Mouse (Mus musculus) liver, postnatal 0 days (tissue): ENCODE results near the gene Nop10. TPM values are rescaled to one million over a fixed set of nuclear protein-coding genes. Genes with fewer than 3 reads are reported as not detected.
A peak's percentile ranks its signal among the peaks of the same experiment; 100 is the strongest.
"Not testable (repeated sequence)": the region's sequence is repeated elsewhere in the genome, so short reads cannot be mapped to it uniquely, and the experiment has no call there.

Source experiments
- ATAC-seq: fragments of 200-750 bp; cut with Nextera tagmentation; 2 replicates; pipeline ENCODE4 v1.8.0; 2017; ENCODE audit warnings: mild to moderate bottlenecking, moderate library complexity
- DNase-seq: peaks from one replicate; pipeline ENCODE4 v3.0.0-alpha.2; 2016
- H3K27ac ChIP-seq: fragments of 300-500 bp; sonication (generic); 2 replicates; pipeline ENCODE4 v1.5.1; 2014; ENCODE audit warnings: antibody characterized with exemption, moderate library complexity, mild to moderate bottlenecking, low read depth
- H3K27me3 ChIP-seq: fragments of 300-500 bp; sonication (generic); 2 replicates; pipeline ENCODE4 v1.6.1; 2014; ENCODE audit warnings: low read length, control low read depth, mixed read lengths; ENCODE audit not compliant: insufficient read depth
- H3K36me3 ChIP-seq: fragments of 300-500 bp; sonication (generic); replicated peaks from 2 replicates; pipeline ENCODE4 v1.6.1; 2014; ENCODE audit warnings: mild to moderate bottlenecking, control low read depth, low read length, moderate library complexity, mixed read lengths; ENCODE audit not compliant: insufficient read depth
- H3K4me1 ChIP-seq: fragments of 300-500 bp; sonication (generic); 2 replicates; pipeline ENCODE4 v1.6.1; 2014; ENCODE audit warnings: antibody characterized with exemption, mild to moderate bottlenecking, control low read depth; ENCODE audit not compliant: insufficient read depth
- H3K4me2 ChIP-seq: fragments of 300-500 bp; sonication (generic); 2 replicates; pipeline ENCODE4 v1.6.1; 2014; ENCODE audit warnings: low read depth, mild to moderate bottlenecking, low read length, moderate library complexity, mixed read lengths
- H3K4me3 ChIP-seq: fragments of 300-500 bp; sonication (generic); 2 replicates; pipeline ENCODE4 v1.5.1; 2014; ENCODE audit warnings: low read depth, low read length
- H3K9ac ChIP-seq: fragments of 300-500 bp; sonication (generic); replicated peaks from 2 replicates; pipeline ENCODE4 v1.6.1; 2014; ENCODE audit warnings: mild to moderate bottlenecking, moderate library complexity
- H3K9me3 ChIP-seq: fragments of 300-500 bp; sonication (generic); 2 replicates; pipeline ENCODE4 v1.6.1; 2016; ENCODE audit warnings: mild to moderate bottlenecking, control low read depth, low read length, mixed read lengths
- CTCF ChIP-seq: sonication (generic); IDR thresholded peaks from 2 replicates; pipeline ENCODE4 v1.5.1; 2016; ENCODE audit warnings: antibody characterized with exemption, low read depth
- EP300 ChIP-seq: IDR thresholded peaks from 2 replicates; pipeline ENCODE4 v1.6.1; 2016; ENCODE audit warnings: antibody characterized with exemption, low read depth, mild to moderate bottlenecking
- WGBS: fragments of 180-500 bp; shearing (Covaris S2); extraction: QIAGEN DNeasy Blood & Tissue Kit; methylation state at CpG from one replicate; pipeline ENCODE4 v1.1.7; 2014; ENCODE audit not compliant: insufficient replicate concordance; 5-methylcytosine and 5-hydroxymethylcytosine counted together
- polyA plus RNA-seq: library from polyadenylated mRNA; unstranded; fragments of >200 nt; fragmentation: Nextera tagmentation; extraction: Ambion mirVana; gene quantifications from 2 replicates; pipeline ENCODE4 v1.2.1, GENCODE M21; 2015

Nop10 gene
- polyA plus RNA-seq, 1 experiment from 2014 or later, result 129 TPM

GRCm38 (mm10) chr2:112285031-112285390 is 23.3 kb downstream of the Nop10 start:
- Histone ChIP-seq H3K9ac (no peak overlapping the region; the same call in 1 of the 2 replicates), H3K9me3 (no peaks in the 10 kb centered on the region), H3K4me3 (peak overlapping the region; percentile 52), H3K27ac (no peak overlapping the region), H3K4me2 (peak overlapping the region; percentile 76), H3K4me1 (peaks cover 17% of the 10 kb centered on the region), H3K27me3 (no peaks in the 10 kb centered on the region), H3K36me3 (no peaks in the 10 kb centered on the region)
- no peak for ATAC-seq
- TF ChIP-seq EP300, result no peak
- no peak for DNase-seq
- 61% methylated on average over 6 of the region's 6 CpGs for WGBS

GRCm38 (mm10) chr2:112286062-112286461 is 24.3 kb downstream of the Nop10 start:
- H3K4me2 ChIP-seq, ATAC-seq, H3K27me3 ChIP-seq, DNase-seq, H3K9me3 ChIP-seq, H3K9ac ChIP-seq, H3K36me3 ChIP-seq, H3K4me3 ChIP-seq, H3K27ac ChIP-seq: not testable (repeated sequence)
- peaks cover 17% of the 10 kb centered on the region for H3K4me1 ChIP-seq
- 93% methylated on average over 1 of the region's 1 CpGs for WGBS

- 45% methylated on average over 4 of the region's 4 CpGs for WGBS
- Histone ChIP-seq H3K9ac (no peak overlapping the region), H3K27ac (no peak overlapping the region), H3K9me3 (no peaks in the 10 kb centered on the region), H3K27me3 (no peaks in the 10 kb centered on the region), H3K4me1 (peaks cover 17% of the 10 kb centered on the region), H3K4me2 (no peak overlapping the region; the same call in 1 of the 2 replicates), H3K4me3 (no peak overlapping the region), H3K36me3 (no peaks in the 10 kb centered on the region)
- no peak for ATAC-seq
- TF ChIP-seq EP300 (no peak), CTCF (no peak)
- no peak for DNase-seq
Measured at GRCm38 (mm10) chr2:112287059-112287458, 25.3 kb downstream of the Nop10 start.

GRCm38 (mm10) chr2:112289507-112289906 is 27.8 kb downstream of the Nop10 start:
- DNase-seq (no peak), ATAC-seq (no peak)
- no peak overlapping the region for H3K4me3 ChIP-seq
- H3K27me3 ChIP-seq, result no peaks in the 10 kb centered on the region
- no peaks in the 10 kb centered on the region; the same call in 1 of the 2 replicates for H3K36me3 ChIP-seq
- WGBS, result 87% methylated on average over 3 of the region's 3 CpGs
- no peaks in the 10 kb centered on the region for H3K9me3 ChIP-seq
- no peak for TF ChIP-seq EP300
- H3K4me1 ChIP-seq, result peaks cover 9% of the 10 kb centered on the region
- H3K27ac ChIP-seq, result no peak overlapping the region
- H3K9ac ChIP-seq, result no peak overlapping the region
- H3K4me2 ChIP-seq, result no peak overlapping the region

GRCm38 (mm10) chr2:112292823-112293222 is 31.1 kb downstream of the Nop10 start:
- no peak for DNase-seq
- 88% methylated on average over 2 of the region's 2 CpGs for WGBS
- H3K4me1 ChIP-seq, result no peaks in the 10 kb centered on the region
- TF ChIP-seq EP300 (no peak), CTCF (no peak)
- no peaks in the 10 kb centered on the region for H3K9me3 ChIP-seq
- no peak overlapping the region for H3K9ac ChIP-seq
- no peak overlapping the region for H3K27ac ChIP-seq
- H3K4me2 ChIP-seq, result no peak overlapping the region
- H3K36me3 ChIP-seq, result no peaks in the 10 kb centered on the region; the same call in 1 of the 2 replicates
- no peak for ATAC-seq
- H3K4me3 ChIP-seq, result no peak overlapping the region
- H3K27me3 ChIP-seq, result no peaks in the 10 kb centered on the region

- Histone ChIP-seq H3K27ac (no peak overlapping the region), H3K4me3 (no peak overlapping the region), H3K4me1 (no peaks in the 10 kb centered on the region), H3K4me2 (no peak overlapping the region), H3K36me3 (no peaks in the 10 kb centered on the region; the same call in 1 of the 2 replicates), H3K9ac (no peak overlapping the region), H3K9me3 (no peaks in the 10 kb centered on the region), H3K27me3 (no peaks in the 10 kb centered on the region)
- DNase-seq (no peak), ATAC-seq (no peak)
- 80% methylated on average over 3 of the region's 3 CpGs for WGBS
- no peak for TF ChIP-seq EP300
- TF ChIP-seq CTCF, result no peak
Measured at GRCm38 (mm10) chr2:112296211-112296610, 34.5 kb downstream of the Nop10 start.

GRCm38 (mm10) chr2:112298221-112298620 is 36.5 kb downstream of the Nop10 start:
- 85% methylated on average over 4 of the region's 4 CpGs for WGBS
- H3K27ac ChIP-seq, result no peak overlapping the region
- no peaks in the 10 kb centered on the region; the same call in 1 of the 2 replicates for H3K36me3 ChIP-seq
- no peak overlapping the region for H3K4me3 ChIP-seq
- ATAC-seq (no peak), DNase-seq (no peak)
- H3K4me1 ChIP-seq, result no peaks in the 10 kb centered on the region
- no peaks in the 10 kb centered on the region for H3K9me3 ChIP-seq
- TF ChIP-seq CTCF, result no peak
- TF ChIP-seq EP300, result no peak
- no peak overlapping the region for H3K4me2 ChIP-seq
- no peaks in the 10 kb centered on the region for H3K27me3 ChIP-seq
- H3K9ac ChIP-seq, result no peak overlapping the region
